In genomic region chr7:123363971-123364370, GRCm38 (mm10) we compare ENCODE assay signal across 25 mouse cellular contexts. TPM values are rescaled to one million over a fixed set of nuclear protein-coding genes. Genes with fewer than 3 reads are reported as not detected.
DNase-seq lines count a peak whose midpoint lies in the region; ATAC-seq lines count a peak whose summit lies in the region.
"Had no signal": no experiment of that assay in that cellular context is flagged by ENCODE, and none has a peak within 500 bp of the region (broad histone marks: within the 10 kb centered on the region; RNA-seq: fewer than 3 reads in every experiment).

No protein-coding gene starts in this region.

- no peak for DNase-seq in frontal cortex, postnatal 14 days (ENCODE audit: low spot score in 2 of 2)
- peak; percentile 53 for DNase-seq in left cerebral cortex, adult 11 months (ENCODE audit: low spot score)
- no peak for DNase-seq in left cerebral cortex, postnatal 36 days (ENCODE audit: low spot score in 2 of 2)
- peak; percentile 30 to 47 for DNase-seq in right cerebral cortex, adult 2 months (ENCODE audit: low spot score in 2 of 2)
- DNase-seq in right cerebral cortex, postnatal 25 days, result no peak
- DNase-seq in kidney, adult 18-20 months, result no peak
- DNase-seq: adrenal gland, adult 8-10 months; cerebellum, adult 11 months; cerebellum, adult 9-10 months; cerebellum, postnatal 36 days; gastrocnemius, postnatal 25 days; heart, adult 18-20 months; heart, postnatal 4 days; kidney, adult 9 months; kidney, postnatal 10 days; liver, embryonic 13.5 days; lung, adult 18-20 months; lung, postnatal 4 days; spleen, adult 18-20 months; thymus, adult 18-20 months; thymus, postnatal 4 days had no signal

- intact Hi-C loops in left cerebral cortex, postnatal 36 days (cut with DNase I), result no loop called here

- ATAC-seq in frontal cortex, adult (ENCODE audit: low TSS enrichment), result peak; percentile 81
- ATAC-seq: forebrain, embryonic 14.5 days; intestine, embryonic 16.5 days; lung, postnatal 0 days had no signal

RNA-seq across cellular contexts. Expression of gene Lcmt1, which starts 5.6 kb away (rescaled TPM):
- total RNA-seq in left cerebral cortex, postnatal 36 days (2021), result 10 to 100 TPM; 79.2 to 89.2 TPM

RNA-seq across cellular contexts. Expression of gene Arhgap17, which starts 5.7 kb away (rescaled TPM):
- total RNA-seq in left cerebral cortex, postnatal 36 days (2021), result 10 to 100 TPM; 11.6 to 18.0 TPM

Comparison
In these comparisons a context has a peak if more than half of its experiments do, and no peak if none do; other contexts are left out.
1. DNase-seq: peak in left cerebral cortex, adult 11 months (single experiment) and right cerebral cortex, adult 2 months (2 of 2); none in frontal cortex, postnatal 14 days (0 of 2), left cerebral cortex, postnatal 36 days (0 of 2), right cerebral cortex, postnatal 25 days (single experiment) and kidney, adult 18-20 months (single experiment).